Mouse (Mus musculus) heart, postnatal 14 days (tissue): ENCODE results near the gene Ireb2. TPM values are rescaled to one million over a fixed set of nuclear protein-coding genes. Genes with fewer than 3 reads are reported as not detected.
"Not testable (repeated sequence)": the region's sequence is repeated elsewhere in the genome, so short reads cannot be mapped to it uniquely, and the experiment has no call there.

Experiments
- DNase-seq, 2 experiments: peaks; one replicate each; pipeline ENCODE4 v3.0.0; 2021 to 2022
- intact Hi-C: fragments of 180-260 bp; cut with DNase I; formaldehyde crosslinking; loops from one replicate; pipeline ENCODE4 v1.15.1; 2025
- total RNA-seq, 2 experiments: library from RNA; stranded (reverse); gene quantifications; 2 replicates each; pipeline ENCODE4 v1.2.3; 2021

The Ireb2 gene
- total RNA-seq, 2 experiments from 2014 or later: 40.1 to 40.9 TPM

DNA sequence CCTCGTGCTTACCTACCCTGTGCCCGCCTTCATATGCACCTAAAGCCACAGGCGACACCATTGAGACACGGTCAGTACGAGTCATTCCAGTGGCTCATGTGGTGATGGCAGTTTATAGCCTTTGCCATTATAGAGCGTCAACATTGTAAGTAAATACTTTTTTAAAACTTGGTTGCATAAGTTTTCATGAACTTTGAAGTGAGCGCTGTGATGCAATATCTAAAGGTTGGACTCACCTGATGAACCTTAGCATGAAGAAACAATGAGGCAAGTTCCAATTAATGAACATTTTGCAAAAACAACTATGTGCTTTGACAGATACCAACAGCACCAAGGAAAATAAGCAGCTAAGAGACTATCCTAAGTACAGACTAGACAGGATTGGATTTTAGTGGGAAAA, 3.1 kb upstream of the Ireb2 start:
- intact Hi-C loops: loop anchor here (5.0 kb wide), 2 partner anchors 92 to 128 kb away; partner anchors contain the start of genes AY074887, Psma4 and Wdr61
- no peak for DNase-seq

GRCm38 (mm10) chr9:54878759-54879158, 15.2 kb downstream of the Ireb2 start:
- DNase-seq: no peak

DNA sequence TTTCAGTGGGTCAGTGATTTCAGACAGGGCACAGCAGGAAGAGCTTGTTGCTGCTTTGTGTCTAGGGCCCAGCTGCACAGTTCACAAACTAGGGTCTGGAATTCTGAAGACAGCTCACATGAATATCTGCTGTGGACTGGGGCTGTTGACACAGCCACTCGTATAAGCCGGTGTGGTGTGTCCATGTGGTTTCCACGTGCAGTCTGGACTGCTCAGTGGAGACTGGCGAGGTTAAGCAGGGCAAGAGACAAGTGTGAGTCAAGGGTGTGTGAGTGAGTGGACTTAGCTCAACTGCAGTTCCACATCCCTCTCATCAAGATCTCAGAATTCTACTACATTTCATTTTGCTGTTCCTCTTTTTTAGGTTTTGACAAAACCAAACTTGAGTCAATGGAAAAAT, 28.5 kb downstream of the Ireb2 start:
- intact Hi-C loops: no loop called here
- DNase-seq: no peak

More at GRCm38 (mm10) chr9:54878759-54879158, 15.2 kb downstream of the Ireb2 start:
- intact Hi-C loops: no loop called here

- intact Hi-C loops: no loop called here
- DNase-seq: no peak
These were observed 33.5 kb downstream of the Ireb2 start for GRCm38 (mm10) chr9:54897097-54897496.

DNA sequence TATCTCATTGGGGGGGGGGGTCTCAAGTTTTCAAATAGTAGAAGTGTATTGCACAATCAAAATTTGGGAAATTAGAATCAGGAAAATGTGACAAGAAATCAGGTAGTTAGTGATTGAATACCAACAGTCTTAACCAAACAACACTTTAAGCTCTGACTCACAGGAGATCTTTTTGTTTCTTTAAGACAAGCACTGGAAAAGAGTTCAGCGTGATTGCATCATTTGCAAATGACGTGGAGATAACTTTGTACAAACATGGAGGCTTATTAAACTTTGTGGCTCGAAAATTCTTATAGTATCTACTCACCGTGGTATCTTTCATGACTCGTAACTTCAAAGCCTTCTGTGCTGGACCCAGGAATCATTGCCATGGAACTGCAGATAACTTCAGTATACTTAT, 45.9 kb downstream of the Ireb2 start:
- intact Hi-C loops: no loop called here
- no peak for DNase-seq

DNA sequence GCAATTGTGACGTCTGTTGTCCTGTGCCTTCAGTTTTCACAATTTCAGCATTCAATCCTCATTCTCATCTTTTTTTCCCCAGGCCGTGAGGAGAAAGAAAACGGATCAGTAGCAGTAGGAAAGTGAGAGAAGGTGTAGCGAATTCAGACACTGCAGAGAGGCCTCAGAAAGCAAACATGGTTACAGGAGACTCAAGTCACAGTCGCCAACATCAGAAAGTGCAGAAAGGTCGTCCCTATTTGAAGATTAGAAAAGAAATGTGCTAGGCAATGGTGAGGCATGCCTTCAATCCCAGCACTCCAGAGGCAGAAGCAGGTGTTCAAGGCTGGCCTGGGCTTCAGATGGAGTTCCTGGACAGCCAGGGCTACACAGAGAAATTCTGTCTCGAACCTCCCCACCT, 52.0 kb downstream of the Ireb2 start:
- intact Hi-C loops: no loop called here

GRCm38 (mm10) chr9:54916401-54916800, 52.8 kb downstream of the Ireb2 start:
- intact Hi-C loops: no loop called here
- DNase-seq: no peak

More for the DNA sequence above, 52.0 kb downstream of the Ireb2 start:
- no peak for DNase-seq

GRCm38 (mm10) chr9:54917010-54917677, 53.6 kb downstream of the Ireb2 start, which contains the start of gene Hykk:
TSS of gene Hykk (plus strand) at chr9:54917283.
- DNase-seq: peak; percentile 83 to 88
- intact Hi-C loops: no loop called here

GRCm38 (mm10) chr9:54918191-54918590, 54.6 kb downstream of the Ireb2 start:
- no peak for DNase-seq
- intact Hi-C loops: no loop called here

- DNase-seq: no peak
- intact Hi-C loops: no loop called here
These were observed 55.2 kb downstream of the Ireb2 start for GRCm38 (mm10) chr9:54918781-54919180.

GRCm38 (mm10) chr9:54919946-54920345, 56.4 kb downstream of the Ireb2 start:
- DNase-seq: no peak
- intact Hi-C loops: no loop called here

DNA sequence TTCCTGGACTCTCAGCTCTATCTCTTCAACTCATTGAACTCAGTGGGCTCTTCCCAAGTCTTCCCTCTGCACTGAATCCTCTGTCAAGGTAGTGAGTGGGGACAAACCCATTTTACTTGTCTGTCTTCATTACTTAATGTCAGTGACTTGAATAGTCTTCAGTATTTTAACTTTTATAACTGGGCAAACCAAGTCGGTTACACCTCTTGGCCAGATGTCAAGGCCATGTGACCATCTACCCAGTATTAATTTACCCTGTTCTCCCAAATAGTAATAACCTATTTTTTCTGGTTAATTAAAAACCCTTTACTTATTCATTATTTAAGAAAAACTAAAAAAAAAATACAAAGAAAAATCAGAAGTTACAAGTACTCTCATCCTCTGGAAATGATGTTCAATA, 67.2 kb downstream of the Ireb2 start:
- intact Hi-C loops: no loop called here

DNA sequence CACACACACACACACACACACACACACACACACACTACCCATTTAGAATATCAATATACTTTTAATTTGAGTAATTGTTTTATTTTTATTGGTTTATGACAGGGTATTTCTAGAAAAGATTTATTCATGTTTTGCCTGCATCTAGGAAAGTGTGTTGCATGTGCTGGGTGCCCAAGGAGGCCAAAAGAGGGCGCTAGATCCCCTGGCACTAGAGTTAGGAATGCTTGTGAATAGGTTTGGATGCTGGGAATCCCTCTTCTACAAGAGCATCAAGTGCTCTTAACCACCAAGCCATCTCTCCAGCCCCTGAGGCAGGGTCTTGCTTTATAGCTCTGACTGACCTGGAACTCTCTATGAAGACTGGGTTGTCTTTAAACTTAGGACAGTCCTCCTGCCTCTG, 68.2 kb downstream of the Ireb2 start:
- no peak for DNase-seq
- intact Hi-C loops: no loop called here

More for the DNA sequence above, 67.2 kb downstream of the Ireb2 start:
- no peak for DNase-seq

DNA sequence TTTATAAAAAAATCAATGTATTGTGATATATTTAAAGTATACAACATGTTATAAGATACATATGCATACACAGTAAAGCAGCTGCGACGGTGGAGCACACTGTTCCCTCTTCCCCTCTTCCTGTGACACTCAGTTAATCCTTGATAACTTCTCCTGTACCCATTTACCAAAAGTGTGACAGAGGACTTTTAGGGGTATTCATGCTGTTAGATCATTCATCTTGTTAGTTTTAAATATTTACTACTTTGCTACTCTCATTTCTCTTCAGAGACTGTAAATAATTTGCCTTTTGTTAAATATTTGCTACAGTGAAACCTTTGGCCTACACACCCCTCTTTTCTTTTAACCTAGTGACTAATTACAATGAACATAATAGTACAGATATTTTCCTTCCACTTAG, 68.8 kb downstream of the Ireb2 start:
- intact Hi-C loops: no loop called here
- DNase-seq: no peak

DNA sequence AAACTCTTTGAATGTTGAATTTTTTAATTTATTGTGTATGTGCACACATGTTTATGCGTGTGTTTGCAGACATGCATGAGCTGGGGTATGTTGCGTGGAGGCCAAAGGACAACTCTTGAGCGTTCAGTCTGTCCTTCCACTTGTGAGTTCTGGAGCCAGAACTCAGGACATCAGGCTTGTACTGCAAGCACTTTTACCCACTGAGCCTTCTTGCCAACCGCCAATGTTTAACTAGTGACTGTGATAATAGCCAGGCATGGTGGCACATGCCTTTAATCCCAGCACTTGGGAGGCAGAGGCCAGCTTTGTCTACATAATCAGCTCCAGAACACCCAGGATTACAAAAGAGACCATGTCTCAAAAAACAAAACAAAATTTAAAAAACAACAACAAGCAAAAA, 78.5 kb downstream of the Ireb2 start:
- intact Hi-C loops: no loop called here
- no peak for DNase-seq

DNA sequence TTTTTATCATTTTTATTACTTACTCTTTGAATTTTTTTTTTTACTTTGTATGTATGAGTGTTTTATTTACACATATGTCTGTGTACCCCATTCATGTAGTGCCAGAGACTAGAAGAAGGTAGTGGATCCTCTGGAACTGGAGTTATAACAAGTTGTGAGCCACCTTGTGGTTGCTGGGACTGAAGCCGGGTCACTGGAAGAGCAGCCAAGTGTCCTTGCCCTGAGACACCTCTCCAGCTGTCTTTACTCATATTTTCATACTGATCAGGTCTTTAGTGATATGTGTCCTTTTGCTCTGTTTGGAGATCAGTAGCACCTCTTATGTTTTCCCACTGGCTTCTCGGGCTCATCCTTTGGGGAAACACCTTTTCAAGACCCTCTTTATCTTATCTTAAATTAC, 80.9 kb downstream of the Ireb2 start:
- no peak for DNase-seq
- intact Hi-C loops: no loop called here

DNA sequence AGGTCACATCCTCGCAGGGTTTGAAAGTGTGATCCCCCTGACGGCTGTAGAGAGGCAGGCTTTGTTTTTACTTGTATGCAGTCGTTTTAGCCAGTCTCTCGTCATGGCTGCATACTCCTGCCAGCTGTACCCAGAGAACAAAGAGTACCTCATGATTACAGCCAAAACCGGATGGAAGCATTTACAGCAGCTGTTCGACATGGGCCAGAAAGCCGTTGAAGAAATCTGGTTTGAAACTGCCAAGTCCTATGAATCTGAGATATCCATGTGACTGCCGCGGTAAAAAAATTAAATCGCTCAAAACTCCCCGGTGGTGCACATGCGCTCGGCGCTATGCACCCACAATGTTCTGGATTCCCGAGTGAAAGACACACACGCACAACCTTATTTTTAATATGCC, 82.7 kb downstream of the Ireb2 start:
- intact Hi-C loops: no loop called here
- no peak for DNase-seq

GRCm38 (mm10) chr9:54949465-54949864, 85.9 kb downstream of the Ireb2 start:
- no peak for DNase-seq

DNA sequence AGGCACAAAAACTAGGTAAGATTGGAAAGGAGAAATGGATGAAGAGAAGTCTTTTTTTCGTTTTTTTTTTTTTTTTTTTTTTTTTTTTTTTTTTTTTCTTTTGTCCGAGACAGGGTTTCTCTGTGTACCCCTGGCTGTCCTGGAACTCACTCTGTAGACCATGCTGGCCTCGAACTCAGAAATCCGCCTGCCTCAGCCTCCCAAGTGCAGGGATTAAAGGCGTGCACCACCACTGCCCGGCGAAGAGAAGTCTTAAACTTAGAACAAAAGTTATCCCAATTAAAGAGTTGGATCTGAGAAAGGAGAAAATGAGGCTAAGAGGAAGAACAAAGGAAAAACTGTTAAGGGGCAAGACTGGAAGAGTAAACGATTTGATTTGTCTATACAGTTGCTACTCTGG, 86.6 kb downstream of the Ireb2 start:
- DNase-seq: not testable (repeated sequence)
- intact Hi-C loops: loop anchor here (5.0 to 10.0 kb wide), 2 partner anchors 88 to 215 kb away; partner anchors contain the start of genes Ireb2 and Wdr61

More at GRCm38 (mm10) chr9:54949465-54949864, 85.9 kb downstream of the Ireb2 start:
- intact Hi-C loops: no loop called here

DNA sequence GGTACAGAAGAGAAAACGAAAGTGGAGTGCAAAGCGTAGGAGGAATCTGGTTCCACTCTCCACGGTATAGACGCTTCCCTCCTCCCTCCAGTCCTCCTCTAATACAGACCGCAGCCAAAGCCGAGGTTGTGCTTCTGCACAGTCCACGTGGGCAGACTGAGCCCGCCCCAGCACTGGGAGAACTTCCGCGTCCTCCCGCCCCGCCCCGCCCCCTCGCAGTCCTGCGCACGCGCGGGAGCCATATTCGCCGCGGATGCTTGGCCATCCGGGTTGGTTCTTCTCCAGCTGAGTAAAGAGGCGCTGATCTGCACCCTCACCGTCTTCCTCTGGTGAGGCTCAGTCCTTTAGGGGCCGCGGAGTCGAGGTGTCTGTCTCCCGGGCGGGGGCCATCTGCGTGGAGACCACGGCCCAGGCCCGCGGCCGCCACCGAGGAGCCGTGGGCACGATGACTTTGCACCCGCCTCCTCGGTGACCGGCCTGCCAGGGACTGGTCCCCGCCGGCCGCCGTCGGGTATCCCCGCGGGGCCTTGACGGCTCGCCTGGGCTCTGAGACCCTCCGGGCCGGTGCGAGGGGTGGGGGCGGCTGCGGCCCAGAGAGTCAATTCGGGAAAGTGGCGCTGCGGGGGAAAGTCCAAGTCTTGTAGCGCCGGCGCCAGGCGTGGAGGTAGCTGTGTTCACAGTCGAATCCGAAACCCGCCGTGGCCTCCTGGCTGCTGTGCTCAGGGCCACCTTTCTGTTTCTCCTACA, 87.2 kb downstream of the Ireb2 start, which contains the start of the genes Psma4 and AY074887:
Psma4 (plus strand) TSS at position 216 of the 747 bp plus-strand sequence.
AY074887 (minus strand) TSS at position 424 of the 747 bp plus-strand sequence.
- peak; percentile 94 to 95 for DNase-seq
- intact Hi-C loops: loop anchor here (5.0 to 10.0 kb wide), 2 partner anchors 88 to 216 kb away; partner anchors contain the start of genes Ireb2 and Wdr61

DNA sequence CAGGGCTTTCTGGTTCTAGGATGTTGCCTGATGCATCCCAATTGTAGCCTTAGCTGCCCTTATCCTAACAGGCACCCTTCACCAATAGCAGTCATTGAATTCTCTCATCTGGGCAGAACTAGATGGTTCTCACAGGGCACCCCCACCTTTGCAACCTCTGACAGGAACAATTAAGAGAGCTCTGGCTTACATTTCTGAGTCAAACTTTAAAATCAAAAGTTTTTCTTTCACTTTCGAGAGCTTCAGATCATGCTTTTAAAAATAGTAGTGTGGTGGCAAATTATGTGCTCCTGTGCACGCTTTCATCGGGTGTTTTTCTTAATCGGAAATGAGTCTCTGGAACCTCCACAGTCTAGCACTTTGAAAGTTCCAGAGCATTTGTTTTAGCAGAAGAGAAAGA, 97.5 kb downstream of the Ireb2 start:
- no peak for DNase-seq
- intact Hi-C loops: no loop called here
